Mouse (Mus musculus): ENCODE measurements around the gene Birc3.
"Not testable (repeated sequence)": the region's sequence is repeated elsewhere in the genome, so short reads cannot be mapped to it uniquely, and the experiment has no call there.

Birc3 gene

DNA sequence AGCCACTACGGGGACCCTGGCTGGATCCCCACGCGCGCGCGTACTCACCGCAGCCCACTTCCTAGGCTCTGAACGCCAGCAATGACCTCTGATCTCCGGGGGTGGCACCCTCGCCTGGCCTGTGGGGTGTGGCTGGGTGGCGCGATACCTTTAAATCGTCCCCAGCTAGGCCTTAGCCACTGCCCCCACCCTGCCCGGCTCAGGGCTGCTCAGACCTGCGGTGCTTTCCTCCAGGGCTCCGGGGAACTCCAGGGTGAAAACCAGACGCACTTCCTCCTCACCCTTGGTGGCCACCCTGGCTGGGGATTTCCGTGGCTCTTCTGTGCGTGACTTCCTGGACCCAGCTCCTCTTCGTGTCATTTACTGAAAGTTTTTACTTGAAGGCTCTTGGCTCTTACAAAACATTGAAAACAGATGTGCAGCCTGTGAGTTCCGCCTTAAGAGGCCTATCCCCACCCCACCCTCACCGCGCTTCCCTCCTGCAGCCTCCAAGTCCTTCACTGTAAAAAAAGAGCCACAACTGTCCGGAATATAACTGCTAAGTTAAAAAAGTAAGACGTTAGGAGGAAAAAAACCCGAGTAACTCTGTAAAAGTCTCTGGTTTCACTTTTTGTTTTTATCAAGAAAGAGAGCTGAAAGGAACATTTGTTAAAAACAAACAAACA, at the start of gene Birc3:
Gene Birc3 (minus strand): TSS at position 412 of the 665 bp plus-strand sequence.
- peak; percentile 63 to 64 for DNase-seq (ENCODE audit: low spot score in 2 of 2)

- DNase-seq (ENCODE audit: low spot score in 2 of 2): no peak
Measured at GRCm38 (mm10) chr9:7914925-7915324, 41.9 kb upstream of the Birc3 start.

DNA sequence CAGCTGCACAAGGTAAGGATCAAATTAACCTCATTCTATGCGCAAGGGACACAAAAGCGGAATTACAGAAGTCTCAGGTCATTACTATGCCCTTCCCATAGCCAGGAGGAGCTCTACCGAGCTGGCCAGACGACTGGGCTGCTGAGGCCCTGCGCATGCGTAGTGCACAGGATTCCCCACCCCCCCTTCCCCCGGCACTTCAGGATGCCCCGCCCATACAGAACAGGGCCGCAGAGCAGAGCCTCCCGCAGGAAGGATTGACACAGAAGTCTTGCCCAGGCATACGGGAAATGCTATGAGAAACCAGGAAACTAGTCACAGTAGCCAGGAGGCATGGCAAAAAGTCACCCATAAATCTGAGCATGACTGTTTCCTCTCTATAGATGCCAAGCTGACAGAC, 41.5 kb upstream of the Birc3 start:
- DNase-seq (ENCODE audit: low spot score in 2 of 2): peak in 1 of 2 experiments; percentile 22

GRCm38 (mm10) chr9:7913953-7914352, 41.0 kb upstream of the Birc3 start:
- DNase-seq (ENCODE audit: low spot score in 2 of 2): no peak

- DNase-seq (ENCODE audit: low spot score in 2 of 2): no peak
Measured at GRCm38 (mm10) chr9:7907351-7907985, 34.5 kb upstream of the Birc3 start.

DNA sequence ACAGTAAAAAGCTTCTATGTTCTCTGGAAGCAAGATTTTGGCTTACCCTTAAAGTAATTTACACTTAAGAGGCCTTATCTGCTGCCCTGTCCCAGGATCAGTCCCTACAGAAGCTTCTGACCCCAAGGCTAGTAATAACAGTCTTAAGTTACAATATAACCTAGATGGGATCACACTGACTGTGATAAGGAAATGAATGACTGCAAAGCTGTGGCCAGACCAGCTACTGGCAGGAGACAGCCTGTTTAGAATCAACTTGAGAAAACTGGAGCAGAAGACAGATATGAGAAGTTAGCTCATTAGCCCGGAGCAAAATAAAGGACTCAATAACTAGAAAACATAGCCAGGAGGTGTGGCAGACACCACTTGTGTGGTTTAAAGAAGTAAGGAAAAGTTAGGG, 33.6 kb upstream of the Birc3 start:
- DNase-seq (ENCODE audit: low spot score in 2 of 2): no peak

GRCm38 (mm10) chr9:7903825-7904224, 30.8 kb upstream of the Birc3 start:
- no peak for DNase-seq (ENCODE audit: low spot score in 2 of 2)

DNA sequence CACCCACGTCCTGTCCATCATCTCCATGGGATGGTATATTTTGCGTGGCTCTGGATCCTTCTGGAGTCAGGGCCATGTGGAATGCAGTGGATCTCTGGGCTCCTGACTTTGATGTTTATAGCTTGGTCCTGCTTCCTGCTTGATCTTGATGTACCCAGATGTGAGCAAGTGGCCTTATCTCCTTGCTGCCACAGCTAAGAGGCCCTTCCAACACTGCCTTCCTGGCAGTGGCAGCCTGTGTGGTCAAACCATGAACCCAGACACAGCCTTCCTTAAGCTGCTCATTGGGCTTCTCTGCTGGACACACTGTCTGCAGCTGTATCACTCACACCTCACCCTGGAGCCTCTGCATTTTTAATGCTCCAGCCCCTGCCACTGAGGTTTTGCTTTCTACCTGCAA, 30.3 kb upstream of the Birc3 start:
- no peak for DNase-seq (ENCODE audit: low spot score in 2 of 2)

GRCm38 (mm10) chr9:7902311-7902710, 29.3 kb upstream of the Birc3 start:
- no peak for DNase-seq (ENCODE audit: low spot score in 2 of 2)

- DNase-seq (ENCODE audit: low spot score in 2 of 2): no peak
Measured at GRCm38 (mm10) chr9:7900965-7901364, 28.0 kb upstream of the Birc3 start.

DNA sequence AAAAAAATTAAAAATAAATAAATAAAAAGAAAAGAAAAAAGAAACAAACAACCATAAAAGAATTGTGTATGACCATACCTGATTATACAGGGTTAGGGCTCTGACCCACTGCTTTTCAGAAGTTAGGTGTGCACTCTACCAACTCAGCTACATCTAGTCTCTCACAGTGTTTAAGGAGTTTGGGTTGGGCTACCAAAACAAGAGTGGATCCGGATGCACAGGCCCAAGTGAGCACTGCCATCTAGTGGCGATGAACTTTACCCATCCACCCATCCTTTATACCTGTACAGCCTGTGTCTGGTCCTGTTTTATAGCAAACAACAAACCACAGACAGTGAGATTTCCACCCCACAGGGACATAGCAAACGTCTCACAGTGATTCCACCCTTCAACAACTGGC, 24.5 kb upstream of the Birc3 start:
- DNase-seq (ENCODE audit: low spot score in 2 of 2): peak; percentile 23 to 65

DNA sequence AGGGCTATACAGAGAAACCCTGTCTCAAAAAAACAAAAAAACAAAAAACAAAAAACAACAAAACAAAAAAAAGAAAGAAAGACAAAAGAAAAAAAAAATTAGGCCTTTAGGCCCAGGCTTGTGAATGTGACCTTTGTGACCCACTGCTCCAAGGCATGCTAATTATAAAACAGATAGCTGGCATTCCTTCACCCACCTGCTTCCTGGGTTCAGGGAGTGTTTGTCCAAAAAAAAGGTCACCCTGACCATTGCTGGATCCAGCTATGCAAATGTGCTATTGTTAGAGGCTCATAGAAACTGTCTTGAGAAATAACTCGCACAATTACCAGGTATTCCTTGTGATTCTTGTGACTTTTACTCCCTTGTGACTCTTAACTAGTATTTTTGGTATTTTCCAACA, 18.8 kb upstream of the Birc3 start:
- not testable (repeated sequence) for DNase-seq (ENCODE audit: low spot score in 2 of 2)

DNA sequence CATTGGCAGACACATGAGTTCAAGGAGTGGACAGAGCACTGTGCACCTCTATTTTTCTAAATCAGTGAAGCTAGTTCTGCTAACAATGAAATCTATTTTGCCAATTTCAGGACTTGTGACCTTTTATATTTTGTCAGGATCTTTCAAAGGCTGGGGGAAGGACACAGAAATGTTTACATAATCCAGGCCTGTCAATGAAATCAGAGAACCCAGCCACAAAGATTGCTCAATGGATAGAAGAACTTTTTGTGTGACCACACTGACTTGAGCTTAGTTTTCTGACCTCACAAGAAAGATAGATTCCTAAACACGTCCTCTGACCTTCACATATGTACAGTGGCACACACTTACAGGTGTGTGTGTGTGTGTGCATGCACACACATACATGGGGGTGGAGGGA, 18.2 kb upstream of the Birc3 start:
- DNase-seq (ENCODE audit: low spot score in 2 of 2): no peak

GRCm38 (mm10) chr9:7884346-7884745, 11.4 kb upstream of the Birc3 start:
- DNase-seq (ENCODE audit: low spot score in 2 of 2): no peak

DNA sequence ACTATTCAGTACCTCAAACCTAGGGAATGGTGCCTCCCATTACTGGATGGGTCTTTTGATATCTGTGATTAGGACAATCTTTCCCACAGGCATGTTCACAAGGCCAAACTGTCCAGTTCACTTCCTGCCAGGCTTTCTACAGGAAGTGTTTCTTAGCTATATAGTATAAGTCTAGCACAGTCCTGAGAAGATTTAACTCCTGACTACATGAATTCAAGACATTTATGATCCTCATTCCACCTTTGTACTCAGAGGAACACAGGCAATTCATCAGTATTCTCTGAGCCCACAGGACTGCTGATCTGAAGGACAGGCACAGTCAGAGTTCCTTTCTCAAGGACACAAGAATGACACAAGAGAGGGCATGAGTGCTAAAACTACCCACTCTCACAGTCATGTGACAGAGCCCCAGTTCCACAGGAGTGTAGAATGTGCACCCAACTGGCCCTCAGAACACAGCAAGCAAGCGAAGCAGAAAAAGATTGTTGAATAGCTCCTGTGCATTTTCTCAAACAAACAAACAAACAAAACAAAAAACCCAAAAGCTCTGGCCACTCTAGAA, 9.4 kb upstream of the Birc3 start:
- DNase-seq (ENCODE audit: low spot score in 2 of 2): no peak

GRCm38 (mm10) chr9:7873511-7874211, 675 bp upstream of the Birc3 start:
- DNase-seq (ENCODE audit: low spot score in 2 of 2): no peak

DNA sequence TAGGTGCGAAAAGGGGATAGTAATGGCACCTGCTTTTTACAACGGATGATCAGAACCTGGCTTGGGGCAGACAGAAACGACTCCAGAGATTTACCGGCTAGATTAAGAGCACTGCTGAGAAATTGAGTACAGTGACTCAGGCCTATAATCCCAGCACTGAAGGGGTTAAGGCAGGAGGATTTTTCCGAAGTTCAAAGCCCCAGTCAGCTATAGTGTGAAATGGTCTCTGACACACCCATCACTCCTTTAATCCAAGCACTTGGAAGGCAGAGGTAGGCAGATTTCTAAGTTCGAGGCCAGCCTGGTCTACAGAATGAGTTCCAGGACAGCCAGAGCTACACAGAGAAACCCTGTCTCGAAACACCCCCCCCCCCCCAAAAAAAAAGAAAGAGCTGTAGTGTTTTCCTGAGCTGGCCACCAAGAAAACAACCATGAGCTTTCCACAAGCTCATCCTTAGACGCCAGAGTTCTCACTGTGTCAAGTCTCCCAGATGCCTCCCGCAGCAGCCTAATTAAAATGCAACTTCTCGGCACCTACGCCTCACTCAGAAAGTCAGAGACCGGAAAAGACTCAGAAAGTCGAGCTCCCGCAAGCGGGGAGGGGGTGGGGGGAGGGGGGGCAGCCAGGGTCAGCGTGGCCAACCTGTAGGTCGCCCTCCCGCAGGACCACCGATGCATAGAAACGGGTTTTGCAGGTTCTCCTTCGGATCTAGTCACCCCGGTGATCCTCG, 777 bp downstream of the Birc3 start:
- no peak for DNase-seq (ENCODE audit: low spot score in 2 of 2)

DNA sequence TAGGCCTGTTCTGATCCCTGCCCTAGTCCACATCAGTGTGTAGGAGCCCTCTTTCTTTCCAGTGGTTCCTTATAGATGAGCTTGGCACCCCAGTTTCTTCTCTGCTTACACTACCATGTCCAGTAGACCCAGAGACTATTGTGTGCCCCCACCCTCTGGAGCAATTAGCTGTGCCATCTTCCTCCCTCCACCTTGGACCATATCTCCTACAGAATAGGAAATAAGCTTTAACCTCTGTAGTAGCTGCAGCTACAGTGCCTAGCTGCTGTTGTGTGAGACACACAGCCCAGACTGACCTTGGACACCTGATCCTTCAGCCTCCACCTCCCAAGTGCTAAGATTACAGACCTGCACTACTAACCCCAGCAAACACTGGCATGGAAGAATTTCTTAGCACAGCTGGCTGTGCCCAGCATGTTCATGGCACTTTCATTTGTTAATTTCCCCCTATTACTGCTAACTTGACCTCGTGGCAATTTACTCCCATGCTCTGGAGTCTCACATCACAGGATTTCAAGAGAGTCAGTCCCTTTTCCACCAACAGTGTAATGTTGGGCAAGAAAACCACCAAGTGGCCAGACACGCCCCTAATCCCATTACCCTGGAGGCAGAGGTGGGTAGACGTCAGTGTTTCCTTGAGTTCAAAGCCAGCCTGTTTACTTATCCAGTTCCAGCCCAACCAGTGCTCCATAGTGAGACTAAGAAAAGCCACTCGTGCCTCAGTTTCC, 1.5 kb downstream of the Birc3 start:
- no peak for DNase-seq (ENCODE audit: low spot score in 2 of 2)

DNA sequence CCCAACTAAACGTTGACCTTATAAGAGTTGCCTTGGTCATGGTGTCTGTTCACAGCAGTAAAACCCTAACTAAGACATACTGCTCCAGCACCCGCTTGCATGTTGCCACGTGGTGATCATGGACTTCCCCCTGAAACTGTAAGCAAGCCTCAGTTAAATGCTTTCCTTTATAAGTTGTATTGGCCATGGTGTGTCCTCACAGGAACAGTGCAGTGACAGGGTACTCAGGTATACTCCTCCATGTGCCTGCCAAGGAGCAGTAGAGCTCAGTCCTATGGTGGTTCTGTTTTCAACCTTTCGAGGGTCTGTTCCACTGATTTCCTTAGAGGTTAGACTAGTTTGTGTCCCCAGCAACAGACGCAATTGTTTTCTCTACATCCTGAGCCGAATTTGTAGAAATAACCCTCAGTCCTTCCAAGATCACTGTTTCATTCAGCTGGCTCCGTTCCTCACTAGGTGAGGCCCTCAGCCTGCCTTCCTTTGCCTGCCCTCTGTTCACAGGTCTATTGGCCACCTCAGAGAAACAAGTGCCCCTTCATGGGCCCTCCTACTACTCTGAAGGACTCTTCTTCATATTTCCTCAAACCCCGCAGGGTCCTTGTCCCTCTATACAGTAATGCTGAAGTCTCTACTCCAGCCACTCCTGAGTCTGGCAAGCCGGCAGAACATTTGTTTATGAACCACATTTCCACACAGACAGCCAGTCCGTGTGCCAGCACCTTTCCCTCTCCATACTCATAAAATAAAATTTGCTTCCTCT, 2.2 kb downstream of the Birc3 start:
- no peak for DNase-seq (ENCODE audit: low spot score in 2 of 2)

GRCm38 (mm10) chr9:7868838-7869491, 4.0 kb downstream of the Birc3 start:
- DNase-seq (ENCODE audit: low spot score in 2 of 2): no peak

Measured in urinary bladder, postnatal 4 days (tissue).